Mouse (Mus musculus) limb, embryonic 13.5 days (tissue): ENCODE data around the gene Celsr3. TPM values are rescaled to one million over a fixed set of nuclear protein-coding genes. Genes with fewer than 3 reads are reported as not detected.

Source experiments
- ATAC-seq: fragments of 200-750 bp; cut with Nextera tagmentation; 2 replicates; pipeline ENCODE4 v1.8.0; 2017; ENCODE audit warnings: low read depth, moderate number of reproducible peaks, moderate TSS enrichment; ENCODE audit not compliant: low FRiP score
- H3K27ac ChIP-seq: fragments of 300-500 bp; sonication (generic); 2 replicates; pipeline ENCODE4 v1.5.1; 2015; ENCODE audit warnings: inconsistent platforms, mild to moderate bottlenecking, moderate library complexity
- H3K27me3 ChIP-seq: fragments of 300-500 bp; sonication (generic); 2 replicates; pipeline ENCODE4 v1.6.1; 2015; ENCODE audit warnings: mild to moderate bottlenecking, inconsistent platforms
- H3K36me3 ChIP-seq: fragments of 300-500 bp; sonication (generic); 2 replicates; pipeline ENCODE4 v1.6.1; 2015; ENCODE audit warnings: inconsistent platforms, mild to moderate bottlenecking, moderate library complexity
- H3K4me1 ChIP-seq: fragments of 300-500 bp; sonication (generic); 2 replicates; pipeline ENCODE4 v1.6.1; 2015; ENCODE audit warnings: inconsistent platforms
- H3K4me2 ChIP-seq: fragments of 300-500 bp; sonication (generic); replicated peaks from 2 replicates; pipeline ENCODE4 v1.6.1; 2015; ENCODE audit warnings: inconsistent platforms, mild to moderate bottlenecking, moderate library complexity
- H3K4me3 ChIP-seq: fragments of 300-500 bp; sonication (generic); 2 replicates; pipeline ENCODE4 v1.5.1; 2015; ENCODE audit warnings: moderate library complexity, mild to moderate bottlenecking, inconsistent platforms
- H3K9ac ChIP-seq: fragments of 300-500 bp; sonication (generic); 2 replicates; pipeline ENCODE4 v1.6.1; 2015; ENCODE audit warnings: mild to moderate bottlenecking, inconsistent platforms
- H3K9me3 ChIP-seq: fragments of 300-500 bp; sonication (generic); 2 replicates; pipeline ENCODE4 v1.6.1; 2016; ENCODE audit warnings: inconsistent platforms
- WGBS: fragments of 180-500 bp; shearing (Covaris S2); methylation state at CpG from one replicate; pipeline ENCODE4 v1.1.7; 2015; 5-methylcytosine and 5-hydroxymethylcytosine counted together
- polyA plus RNA-seq: library from polyadenylated mRNA; unstranded; fragments of >200 nt; fragmentation: Nextera tagmentation; extraction: Ambion mirVana; gene quantifications from 2 replicates; pipeline ENCODE4 v1.2.1, GENCODE M21; 2015

Gene Celsr3
- polyA plus RNA-seq, 1 experiment from 2014 or later = 0.13 TPM

- Histone ChIP-seq H3K9ac (peak overlapping the region; percentile 50), H3K27ac (no peak overlapping the region), H3K4me1 (peaks cover 14% of the 10 kb centered on the region), H3K36me3 (no peaks in the 10 kb centered on the region), H3K9me3 (no peaks in the 10 kb centered on the region), H3K4me2 (peak overlapping the region; percentile 98), H3K27me3 (peaks cover 82% of the 10 kb centered on the region), H3K4me3 (peak overlapping the region; percentile 51)
- 7% methylated on average over 23 of the region's 23 CpGs for WGBS
- no peak for ATAC-seq
Observed at GRCm38 (mm10) chr9:108831637-108832036, 5.5 kb downstream of the Celsr3 start.

GRCm38 (mm10) chr9:108832390-108833108 is 6.4 kb downstream of the Celsr3 start:
- peak overlapping the region; percentile 51 for H3K4me3 ChIP-seq
- 3% methylated on average over 46 of the region's 46 CpGs for WGBS
- H3K4me2 ChIP-seq = peak overlapping the region; percentile 98
- no peaks in the 10 kb centered on the region for H3K9me3 ChIP-seq
- peak overlapping the region; percentile 50; the same call in 1 of the 2 replicates for H3K9ac ChIP-seq
- peaks cover 9% of the 10 kb centered on the region for H3K4me1 ChIP-seq
- peak; percentile 97 for ATAC-seq
- H3K36me3 ChIP-seq = no peaks in the 10 kb centered on the region
- H3K27me3 ChIP-seq = peaks cover 73% of the 10 kb centered on the region
- H3K27ac ChIP-seq = no peak overlapping the region

- H3K9ac ChIP-seq = peak overlapping the region; percentile 43; the same call in 1 of the 2 replicates
- no peaks in the 10 kb centered on the region for H3K36me3 ChIP-seq
- ATAC-seq = no peak
- H3K9me3 ChIP-seq = no peaks in the 10 kb centered on the region
- H3K4me1 ChIP-seq = no peaks in the 10 kb centered on the region
- 14% methylated on average over 14 of the region's 14 CpGs for WGBS
- no peak overlapping the region for H3K27ac ChIP-seq
- peaks cover 33% of the 10 kb centered on the region for H3K27me3 ChIP-seq
- H3K4me3 ChIP-seq = peak overlapping the region; percentile 14
- peak overlapping the region; percentile 49 for H3K4me2 ChIP-seq
Observed at GRCm38 (mm10) chr9:108842989-108843388, 16.9 kb downstream of the Celsr3 start.

- H3K4me1 ChIP-seq = no peaks in the 10 kb centered on the region
- ATAC-seq = no peak
- no peak overlapping the region for H3K4me2 ChIP-seq
- H3K36me3 ChIP-seq = no peaks in the 10 kb centered on the region
- H3K27ac ChIP-seq = no peak overlapping the region
- WGBS = 56% methylated on average over 5 of the region's 5 CpGs
- no peak overlapping the region for H3K9ac ChIP-seq
- no peaks in the 10 kb centered on the region for H3K9me3 ChIP-seq
- H3K4me3 ChIP-seq = no peak overlapping the region
- peaks cover 30% of the 10 kb centered on the region for H3K27me3 ChIP-seq
Observed at GRCm38 (mm10) chr9:108845390-108845789, 19.3 kb downstream of the Celsr3 start.

GRCm38 (mm10) chr9:108847374-108847773 is 21.3 kb downstream of the Celsr3 start:
- 81% methylated on average over 4 of the region's 4 CpGs for WGBS
- H3K4me1 ChIP-seq = no peaks in the 10 kb centered on the region
- no peaks in the 10 kb centered on the region for H3K36me3 ChIP-seq
- H3K9ac ChIP-seq = no peak overlapping the region
- no peak overlapping the region for H3K27ac ChIP-seq
- ATAC-seq = no peak
- H3K27me3 ChIP-seq = peaks cover 20% of the 10 kb centered on the region
- H3K4me2 ChIP-seq = no peak overlapping the region
- no peaks in the 10 kb centered on the region for H3K9me3 ChIP-seq
- H3K4me3 ChIP-seq = no peak overlapping the region

- H3K4me2 ChIP-seq = no peak overlapping the region
- 73% methylated on average over 17 of the region's 17 CpGs for WGBS
Observed at GRCm38 (mm10) chr9:108848419-108848818, 22.3 kb downstream of the Celsr3 start.

GRCm38 (mm10) chr9:108852976-108853375 is 26.9 kb downstream of the Celsr3 start, which contains the start of gene Slc26a6:
TSS of gene Slc26a6 (plus strand) at chr9:108853283.
- Histone ChIP-seq H3K27me3 (no peaks in the 10 kb centered on the region), H3K9ac (peak within 1 kb of the TSS; percentile 86), H3K4me3 (peak within 1 kb of the TSS; percentile 83), H3K4me2 (peak within 1 kb of the TSS; percentile 81), H3K9me3 (no peaks in the 10 kb centered on the region), H3K36me3 (peaks cover 18% of the 10 kb centered on the region), H3K4me1 (peaks cover 18% of the 10 kb centered on the region), H3K27ac (peak within 1 kb of the TSS; percentile 88)
- no peak for ATAC-seq
- WGBS = 85% methylated on average over 3 of the region's 3 CpGs

More at GRCm38 (mm10) chr9:108848419-108848818, 22.3 kb downstream of the Celsr3 start:
- no peaks in the 10 kb centered on the region for H3K36me3 ChIP-seq
- no peaks in the 10 kb centered on the region for H3K9me3 ChIP-seq
- no peak overlapping the region for H3K27ac ChIP-seq
- H3K4me3 ChIP-seq = no peak overlapping the region
- no peak overlapping the region for H3K9ac ChIP-seq
- peaks cover 9% of the 10 kb centered on the region for H3K27me3 ChIP-seq
- ATAC-seq = no peak
- peaks cover 5% of the 10 kb centered on the region for H3K4me1 ChIP-seq

GRCm38 (mm10) chr9:108853635-108854240 is 27.6 kb downstream of the Celsr3 start:
- Histone ChIP-seq H3K9ac (peak overlapping the region; percentile 86), H3K9me3 (no peaks in the 10 kb centered on the region), H3K27ac (peak overlapping the region; percentile 88), H3K27me3 (no peaks in the 10 kb centered on the region), H3K4me1 (peaks cover 18% of the 10 kb centered on the region), H3K4me3 (peak overlapping the region; percentile 83), H3K36me3 (peaks cover 25% of the 10 kb centered on the region), H3K4me2 (peak overlapping the region; percentile 81)
- 2% methylated on average over 25 of the region's 25 CpGs for WGBS
- ATAC-seq = peak; percentile 92

GRCm38 (mm10) chr9:108854241-108854696 is 28.1 kb downstream of the Celsr3 start:
- H3K27me3 ChIP-seq = no peaks in the 10 kb centered on the region
- H3K36me3 ChIP-seq = peaks cover 30% of the 10 kb centered on the region
- peak overlapping the region; percentile 86 for H3K9ac ChIP-seq
- H3K9me3 ChIP-seq = no peaks in the 10 kb centered on the region
- peak overlapping the region; percentile 83 for H3K4me3 ChIP-seq
- WGBS = under 1% methylated on average over 28 of the region's 28 CpGs
- peak overlapping the region; percentile 88 for H3K27ac ChIP-seq
- H3K4me1 ChIP-seq = peaks cover 18% of the 10 kb centered on the region
- ATAC-seq = peak; percentile 76
- peak overlapping the region; percentile 81 for H3K4me2 ChIP-seq

GRCm38 (mm10) chr9:108855335-108855734 is 29.2 kb downstream of the Celsr3 start:
- H3K4me2 ChIP-seq = peak overlapping the region; percentile 81
- peak overlapping the region; percentile 83 for H3K4me3 ChIP-seq
- H3K27ac ChIP-seq = no peak overlapping the region
- peak overlapping the region; percentile 86; the same call in 1 of the 2 replicates for H3K9ac ChIP-seq
- 51% methylated on average over 5 of the region's 5 CpGs for WGBS
- peaks cover 18% of the 10 kb centered on the region for H3K4me1 ChIP-seq
- no peak for ATAC-seq
- H3K9me3 ChIP-seq = no peaks in the 10 kb centered on the region
- no peaks in the 10 kb centered on the region for H3K27me3 ChIP-seq
- H3K36me3 ChIP-seq = peaks cover 41% of the 10 kb centered on the region

- Histone ChIP-seq H3K4me2 (no peak overlapping the region), H3K9ac (no peak overlapping the region), H3K36me3 (peaks cover 57% of the 10 kb centered on the region), H3K4me3 (no peak overlapping the region), H3K9me3 (no peaks in the 10 kb centered on the region), H3K27ac (no peak overlapping the region), H3K4me1 (peaks cover 9% of the 10 kb centered on the region), H3K27me3 (no peaks in the 10 kb centered on the region)
- 80% methylated on average over 8 of the region's 8 CpGs for WGBS
- no peak for ATAC-seq
Observed at GRCm38 (mm10) chr9:108858792-108859527, 32.8 kb downstream of the Celsr3 start.
